Mouse (Mus musculus): ENCODE measurements around the gene Ywhah. TPM values are rescaled to one million over a fixed set of nuclear protein-coding genes. Genes with fewer than 3 reads are reported as not detected.
A peak's percentile ranks its signal among the peaks of the same experiment; 100 is the strongest.
"Not testable (repeated sequence)": the region's sequence is repeated elsewhere in the genome, so short reads cannot be mapped to it uniquely, and the experiment has no call there.

Gene Ywhah
- polyA plus RNA-seq, 1 experiment from 2014 or later = 643 TPM

DNA sequence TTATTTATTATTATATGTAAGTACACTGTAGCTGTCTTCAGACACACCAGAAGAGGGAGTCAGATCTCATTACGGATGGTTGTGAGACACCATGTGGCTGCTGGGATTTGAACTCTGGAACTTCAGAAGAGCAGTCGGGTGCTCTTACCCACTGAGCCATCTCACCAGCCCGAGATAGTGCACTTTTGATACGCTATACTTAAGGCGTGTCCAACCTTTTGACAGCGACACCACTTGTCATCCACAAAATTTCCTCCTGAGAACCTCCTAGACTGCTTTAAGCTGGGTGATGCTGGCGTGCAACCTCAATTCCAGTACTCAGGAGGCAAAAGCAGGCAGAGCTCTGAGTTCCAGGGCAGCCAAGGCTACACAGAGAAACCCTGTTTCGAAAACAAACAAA is 15.0 kb downstream of the Ywhah start:
- H3K27me3 ChIP-seq (ENCODE audit: control insufficient read depth, insufficient read depth, low read length); H3K36me3 ChIP-seq (ENCODE audit: control insufficient read depth, insufficient read depth, low read length); H3K9me3 ChIP-seq (ENCODE audit: control insufficient read depth, low read length); DNase-seq; ATAC-seq (ENCODE audit: low FRiP score, low TSS enrichment); H3K4me2 ChIP-seq (ENCODE audit: low read length); H3K9ac ChIP-seq (replicated peaks; ENCODE audit: low read length); H3K4me3 ChIP-seq (replicated peaks; ENCODE audit: low read depth, low read length); H3K27ac ChIP-seq (replicated peaks; ENCODE audit: low read depth, low read length): not testable (repeated sequence)
- 43% methylated on average over 8 of the region's 8 CpGs for WGBS
- H3K4me1 ChIP-seq (ENCODE audit: control insufficient read depth, insufficient read depth, low read length) = peaks cover 26% of the 10 kb centered on the region

DNA sequence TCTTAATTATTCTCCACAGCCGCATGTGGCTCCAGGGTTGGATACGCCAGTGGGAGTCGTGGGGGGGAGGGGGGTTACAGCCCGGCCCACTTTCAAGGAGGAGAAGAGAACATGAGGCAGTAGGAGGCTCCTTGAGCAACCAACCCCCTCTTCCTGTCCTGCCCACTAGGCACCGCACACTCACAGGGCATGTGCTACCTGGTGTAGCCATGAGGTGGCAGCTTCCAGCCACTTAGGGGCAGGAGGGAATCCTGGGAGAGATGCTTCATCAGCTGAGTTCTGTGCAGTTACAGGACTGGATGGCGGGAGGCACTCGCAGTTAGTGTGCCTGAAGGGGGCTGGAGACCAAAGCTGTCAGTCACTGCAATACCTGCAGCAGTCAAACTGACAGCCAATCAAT is 15.5 kb downstream of the Ywhah start:
- Histone ChIP-seq H3K36me3 (ENCODE audit: control insufficient read depth, insufficient read depth, low read length) (peaks cover under 1% of the 10 kb centered on the region; the same call in 1 of the 2 replicates), H3K9ac (replicated peaks; ENCODE audit: low read length) (no peak overlapping the region), H3K4me3 (replicated peaks; ENCODE audit: low read depth, low read length) (no peak overlapping the region), H3K27me3 (ENCODE audit: control insufficient read depth, insufficient read depth, low read length) (no peaks in the 10 kb centered on the region), H3K27ac (replicated peaks; ENCODE audit: low read depth, low read length) (no peak overlapping the region), H3K9me3 (ENCODE audit: control insufficient read depth, low read length) (no peaks in the 10 kb centered on the region), H3K4me1 (ENCODE audit: control insufficient read depth, insufficient read depth, low read length) (peaks cover 26% of the 10 kb centered on the region), H3K4me2 (ENCODE audit: low read length) (no peak overlapping the region)
- no peak for DNase-seq
- 21% methylated on average over 7 of the region's 7 CpGs for WGBS
- no peak for ATAC-seq (ENCODE audit: low FRiP score, low TSS enrichment)

DNA sequence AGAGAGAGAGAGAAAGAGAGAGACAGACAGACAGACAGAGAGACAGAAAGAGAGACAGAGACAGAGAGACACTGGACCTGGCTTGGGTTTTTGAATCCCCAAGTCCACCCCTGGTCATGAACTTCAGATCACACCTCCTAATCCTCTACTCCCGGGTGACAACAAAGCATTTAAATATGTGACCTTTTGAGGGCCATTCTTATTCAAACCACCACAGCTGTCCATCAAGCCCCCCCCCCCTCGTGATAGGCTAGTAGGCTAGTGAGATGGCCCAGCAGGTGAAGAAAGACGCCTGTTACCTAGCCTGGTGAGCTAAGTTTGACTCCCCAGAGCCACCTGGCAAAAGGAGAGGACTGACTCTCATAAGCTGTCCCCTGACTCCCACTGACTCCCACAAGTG is 16.3 kb downstream of the Ywhah start:
- no peak for DNase-seq
- 24% methylated on average over 3 of the region's 3 CpGs for WGBS
- H3K27me3 ChIP-seq (ENCODE audit: control insufficient read depth, insufficient read depth, low read length) = no peaks in the 10 kb centered on the region
- ATAC-seq (ENCODE audit: low FRiP score, low TSS enrichment) = no peak
- H3K4me1 ChIP-seq (ENCODE audit: control insufficient read depth, insufficient read depth, low read length) = peaks cover 22% of the 10 kb centered on the region
- H3K4me2 ChIP-seq (ENCODE audit: low read length) = no peak overlapping the region
- no peaks in the 10 kb centered on the region for H3K9me3 ChIP-seq (ENCODE audit: control insufficient read depth, low read length)
- H3K27ac ChIP-seq (replicated peaks; ENCODE audit: low read depth, low read length) = no peak overlapping the region
- H3K36me3 ChIP-seq (ENCODE audit: control insufficient read depth, insufficient read depth, low read length) = no peaks in the 10 kb centered on the region
- no peak overlapping the region for H3K9ac ChIP-seq (replicated peaks; ENCODE audit: low read length)
- H3K4me3 ChIP-seq (replicated peaks; ENCODE audit: low read depth, low read length) = no peak overlapping the region

DNA sequence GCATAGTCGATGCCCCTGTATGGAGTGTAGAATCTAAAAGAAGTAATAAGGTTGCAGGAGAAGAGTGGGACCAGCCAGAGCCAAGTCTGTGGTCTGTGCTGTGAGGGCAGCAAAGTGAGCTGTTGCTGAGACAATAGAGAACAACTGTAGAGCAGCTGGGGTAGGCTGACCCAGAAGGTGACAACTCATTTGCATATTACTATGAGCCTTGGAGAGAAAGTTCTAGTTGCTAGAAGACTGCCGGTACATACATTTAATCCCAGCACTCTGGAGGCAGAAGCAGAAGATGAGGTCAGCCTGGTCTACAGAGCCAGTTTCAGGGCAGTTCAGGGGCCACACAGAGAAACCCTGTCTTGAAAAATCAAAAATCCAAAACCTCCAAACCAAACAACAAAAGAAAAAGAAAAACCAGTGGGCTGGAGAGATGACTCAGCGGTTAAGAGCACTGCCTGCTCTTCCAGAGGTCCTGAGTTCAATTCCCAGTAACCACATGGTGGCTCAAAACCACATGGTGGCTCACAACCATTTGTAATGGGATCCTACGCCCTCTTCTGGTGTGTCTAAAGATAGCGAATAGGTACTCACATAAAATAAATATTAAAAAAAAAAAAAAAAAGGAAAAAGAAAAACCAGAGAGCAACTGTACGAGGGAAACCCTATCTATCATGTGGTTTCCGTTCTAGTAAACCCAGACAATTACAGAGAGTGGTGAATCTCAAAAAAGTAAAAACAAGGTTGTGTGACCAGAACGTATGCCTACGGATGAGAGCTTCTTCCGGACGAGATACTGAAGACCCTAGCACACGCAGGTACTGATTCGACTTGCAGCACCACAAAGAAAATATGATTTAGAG is 20.3 kb downstream of the Ywhah start:
- DNase-seq (no peak), ATAC-seq (ENCODE audit: low FRiP score, low TSS enrichment) (no peak)
- H3K4me1 ChIP-seq (ENCODE audit: control insufficient read depth, insufficient read depth, low read length) = 0 out of 2 replicates have a peak, but pooled peaks cover 2% of the 10 kb centered on the region
- WGBS = 50% methylated on average over 13 of the region's 13 CpGs
- H3K27me3 ChIP-seq (ENCODE audit: control insufficient read depth, insufficient read depth, low read length) = no peaks in the 10 kb centered on the region
- H3K36me3 ChIP-seq (ENCODE audit: control insufficient read depth, insufficient read depth, low read length) = no peaks in the 10 kb centered on the region
- no peaks in the 10 kb centered on the region for H3K9me3 ChIP-seq (ENCODE audit: control insufficient read depth, low read length)
- H3K4me2 ChIP-seq (ENCODE audit: low read length) = peak overlapping the region; percentile 48
- no peak overlapping the region for H3K9ac ChIP-seq (replicated peaks; ENCODE audit: low read length)
- no peak overlapping the region for H3K27ac ChIP-seq (replicated peaks; ENCODE audit: low read depth, low read length)
- H3K4me3 ChIP-seq (replicated peaks; ENCODE audit: low read depth, low read length) = no peak overlapping the region

- DNase-seq (peak; percentile 90), ATAC-seq (ENCODE audit: low FRiP score, low TSS enrichment) (no peak)
- 5% methylated on average over 13 of the region's 13 CpGs for WGBS
- H3K36me3 ChIP-seq (ENCODE audit: control insufficient read depth, insufficient read depth, low read length) = no peaks in the 10 kb centered on the region
- no peak overlapping the region for H3K27ac ChIP-seq (replicated peaks; ENCODE audit: low read depth, low read length)
- H3K9ac ChIP-seq (replicated peaks; ENCODE audit: low read length) = no peak overlapping the region
- H3K27me3 ChIP-seq (ENCODE audit: control insufficient read depth, insufficient read depth, low read length) = no peaks in the 10 kb centered on the region
- peak overlapping the region; percentile 48 for H3K4me2 ChIP-seq (ENCODE audit: low read length)
- H3K4me1 ChIP-seq (ENCODE audit: control insufficient read depth, insufficient read depth, low read length) = 0 out of 2 replicates have a peak, but pooled peaks cover 2% of the 10 kb centered on the region
- H3K4me3 ChIP-seq (replicated peaks; ENCODE audit: low read depth, low read length) = peak overlapping the region; percentile 13; the same call in 1 of the 2 replicates
- no peaks in the 10 kb centered on the region for H3K9me3 ChIP-seq (ENCODE audit: control insufficient read depth, low read length)
Observed at GRCm38 (mm10) chr5:33039510-33039911, 20.9 kb downstream of the Ywhah start.

GRCm38 (mm10) chr5:33040735-33041134 is 22.1 kb downstream of the Ywhah start:
- H3K4me1 ChIP-seq (ENCODE audit: control insufficient read depth, insufficient read depth, low read length); H3K9ac ChIP-seq (replicated peaks; ENCODE audit: low read length); H3K27me3 ChIP-seq (ENCODE audit: control insufficient read depth, insufficient read depth, low read length); H3K9me3 ChIP-seq (ENCODE audit: control insufficient read depth, low read length); DNase-seq; H3K4me3 ChIP-seq (replicated peaks; ENCODE audit: low read depth, low read length); H3K36me3 ChIP-seq (ENCODE audit: control insufficient read depth, insufficient read depth, low read length); H3K27ac ChIP-seq (replicated peaks; ENCODE audit: low read depth, low read length); ATAC-seq (ENCODE audit: low FRiP score, low TSS enrichment); H3K4me2 ChIP-seq (ENCODE audit: low read length): not testable (repeated sequence)
- 85% methylated on average over 1 of the region's 1 CpGs for WGBS

DNA sequence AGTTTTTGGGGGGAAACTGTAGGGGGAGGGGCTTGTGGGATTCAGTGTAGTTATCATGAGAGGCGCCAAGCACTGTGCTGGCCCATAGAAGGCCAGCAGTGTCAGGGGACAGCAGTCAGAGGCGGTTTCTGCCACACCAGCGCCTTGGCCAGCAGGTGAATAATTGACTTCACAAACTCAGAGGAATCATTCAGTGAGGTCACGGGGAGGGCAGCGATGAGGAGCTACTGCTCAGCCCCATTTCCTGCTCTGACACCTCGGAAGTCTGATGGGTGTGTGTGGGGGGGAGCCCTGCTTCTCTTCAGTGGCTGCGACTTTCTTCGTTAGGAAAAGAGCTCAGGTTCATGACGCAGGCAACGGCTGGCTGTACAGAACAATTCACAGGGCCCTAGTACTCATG is 24.8 kb downstream of the Ywhah start:
- H3K36me3 ChIP-seq (ENCODE audit: control insufficient read depth, insufficient read depth, low read length) = no peaks in the 10 kb centered on the region
- no peaks in the 10 kb centered on the region for H3K9me3 ChIP-seq (ENCODE audit: control insufficient read depth, low read length)
- DNase-seq (no peak), ATAC-seq (ENCODE audit: low FRiP score, low TSS enrichment) (no peak)
- 81% methylated on average over 10 of the region's 10 CpGs for WGBS
- H3K4me3 ChIP-seq (replicated peaks; ENCODE audit: low read depth, low read length) = no peak overlapping the region
- 0 out of 2 replicates have a peak, but pooled peaks cover 2% of the 10 kb centered on the region for H3K4me1 ChIP-seq (ENCODE audit: control insufficient read depth, insufficient read depth, low read length)
- no peak overlapping the region for H3K9ac ChIP-seq (replicated peaks; ENCODE audit: low read length)
- no peaks in the 10 kb centered on the region for H3K27me3 ChIP-seq (ENCODE audit: control insufficient read depth, insufficient read depth, low read length)
- no peak overlapping the region for H3K4me2 ChIP-seq (ENCODE audit: low read length)
- no peak overlapping the region for H3K27ac ChIP-seq (replicated peaks; ENCODE audit: low read depth, low read length)

GRCm38 (mm10) chr5:33044636-33045315 is 26.2 kb downstream of the Ywhah start:
- H3K4me1 ChIP-seq (ENCODE audit: control insufficient read depth, insufficient read depth, low read length) = no peaks in the 10 kb centered on the region
- 93% methylated on average over 12 of the region's 12 CpGs for WGBS
- H3K9ac ChIP-seq (replicated peaks; ENCODE audit: low read length) = no peak overlapping the region
- no peaks in the 10 kb centered on the region for H3K9me3 ChIP-seq (ENCODE audit: control insufficient read depth, low read length)
- no peak overlapping the region for H3K4me3 ChIP-seq (replicated peaks; ENCODE audit: low read depth, low read length)
- H3K4me2 ChIP-seq (ENCODE audit: low read length) = no peak overlapping the region
- ATAC-seq (ENCODE audit: low FRiP score, low TSS enrichment) = no peak
- H3K27ac ChIP-seq (replicated peaks; ENCODE audit: low read depth, low read length) = no peak overlapping the region
- H3K27me3 ChIP-seq (ENCODE audit: control insufficient read depth, insufficient read depth, low read length) = no peaks in the 10 kb centered on the region
- DNase-seq = no peak
- H3K36me3 ChIP-seq (ENCODE audit: control insufficient read depth, insufficient read depth, low read length) = no peaks in the 10 kb centered on the region
